Mouse (Mus musculus): ENCODE results near the gene Megf6. TPM values are rescaled to one million over a fixed set of nuclear protein-coding genes. Genes with fewer than 3 reads are reported as not detected.

Megf6 gene
- polyA plus RNA-seq (2012; ENCODE audit: insufficient read depth, insufficient read length, missing spikeins): 0.21 and 0.28 TPM in 2 replicates

DNA sequence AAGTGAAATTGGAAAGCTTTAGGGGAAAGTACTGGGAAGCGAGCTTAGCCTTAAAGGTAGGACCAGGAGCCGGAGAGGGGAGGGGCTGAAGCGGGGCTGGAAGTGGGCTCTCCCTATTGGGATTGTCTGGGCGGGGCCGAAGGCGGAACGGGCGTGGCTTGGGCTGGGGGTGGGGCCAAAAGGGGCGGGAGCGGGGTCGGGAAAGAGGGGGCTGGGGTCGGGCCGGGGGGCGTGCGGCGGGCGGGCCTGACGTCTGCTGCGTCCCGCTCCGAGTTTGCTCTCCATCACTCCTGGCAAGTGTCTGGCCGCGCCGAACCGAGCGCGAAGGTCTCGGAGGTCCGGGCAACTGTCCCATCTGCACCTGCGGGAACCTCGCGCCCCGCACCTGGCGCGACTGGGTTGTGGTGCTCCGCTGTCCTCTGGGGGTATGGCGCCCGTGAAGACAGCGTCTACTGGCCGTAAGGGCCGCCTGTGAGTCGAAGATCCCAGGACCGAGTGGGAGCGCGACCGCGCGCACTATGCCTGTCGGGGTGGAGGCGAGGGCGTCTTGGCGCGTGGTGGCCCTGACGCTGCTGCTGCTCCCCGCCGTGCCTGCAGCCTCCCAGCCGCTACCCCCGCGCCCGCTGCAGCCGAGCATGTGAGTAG, at the start of gene Megf6:
Gene Megf6, plus strand, starts transcription at position 225 of the 645 bp plus-strand sequence.
- H3K27ac ChIP-seq (replicated peaks; ENCODE audit: low read depth, low read length): no peak within 1 kb of the TSS
- H3K4me3 ChIP-seq (ENCODE audit: insufficient read depth, low read depth, low read length): peak within 1 kb of the TSS; percentile 54
- H3K4me1 ChIP-seq (ENCODE audit: control insufficient read depth, insufficient read depth, insufficient read length, low read length): no peaks in the 10 kb centered on the region

DNA sequence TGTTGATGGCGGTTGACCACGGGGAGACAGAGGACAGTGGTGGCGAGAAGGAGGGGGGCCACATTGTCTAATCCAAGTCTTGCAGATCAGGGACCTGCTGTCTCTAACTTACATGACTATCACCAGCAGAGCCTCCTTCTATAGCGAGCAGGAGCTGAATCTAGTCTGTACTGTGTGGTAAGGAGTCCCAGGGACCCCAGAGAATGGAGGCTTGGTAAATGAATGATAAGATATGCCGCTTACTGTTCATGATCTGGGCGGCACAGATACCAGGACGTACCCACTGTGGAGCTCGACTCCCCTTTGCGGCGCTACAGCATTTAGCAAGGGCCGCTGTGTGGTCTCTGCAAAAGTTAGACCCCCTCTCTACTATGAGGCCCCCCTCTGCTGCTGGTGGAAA, 48.7 kb upstream of the Megf6 start:
- H3K4me3 ChIP-seq (ENCODE audit: insufficient read depth, low read depth, low read length): no peak overlapping the region
- H3K27ac ChIP-seq (replicated peaks; ENCODE audit: low read depth, low read length): no peak overlapping the region
- no peaks in the 10 kb centered on the region for H3K4me1 ChIP-seq (ENCODE audit: control insufficient read depth, insufficient read depth, insufficient read length, low read length)

DNA sequence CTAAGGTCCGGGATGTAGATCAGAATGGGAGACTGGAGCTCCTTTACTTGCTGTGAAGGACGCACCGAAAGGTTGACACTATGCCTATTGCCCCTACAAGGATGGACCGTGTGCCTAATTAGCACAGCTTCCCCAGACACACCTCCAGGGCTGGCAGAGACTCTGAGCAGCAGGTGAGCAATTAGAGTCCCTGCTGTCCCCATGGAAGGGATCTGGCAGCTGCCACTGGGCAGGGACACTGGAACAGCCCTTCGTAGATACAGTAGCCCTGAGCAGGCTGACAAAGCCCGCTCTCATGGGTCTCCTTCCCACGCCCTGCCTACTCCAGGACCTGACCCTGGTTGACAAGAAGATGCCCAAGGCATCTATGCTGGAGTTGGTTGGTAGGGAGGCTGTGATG, 48.2 kb upstream of the Megf6 start:
- Histone ChIP-seq H3K4me3 (ENCODE audit: insufficient read depth, low read depth, low read length) (no peak overlapping the region), H3K27ac (replicated peaks; ENCODE audit: low read depth, low read length) (no peak overlapping the region), H3K4me1 (ENCODE audit: control insufficient read depth, insufficient read depth, insufficient read length, low read length) (no peaks in the 10 kb centered on the region)

DNA sequence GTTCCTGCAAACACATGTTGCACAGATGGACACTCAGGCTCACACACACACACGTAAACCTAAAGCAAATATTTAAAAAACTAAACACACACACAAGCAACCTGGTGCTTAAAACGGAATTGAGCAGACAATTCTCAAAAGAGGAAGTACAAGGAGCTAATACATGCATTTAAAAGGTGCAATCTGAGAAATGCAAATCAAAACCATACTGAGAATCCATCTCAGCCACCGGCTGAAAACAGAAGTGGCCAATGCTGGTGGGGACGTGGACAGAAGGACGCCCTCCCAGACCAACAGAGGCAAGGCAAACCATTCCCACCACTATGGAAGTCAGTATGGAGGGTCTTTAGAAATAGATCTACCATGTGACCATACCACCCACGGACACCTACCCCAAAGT, 47.0 kb upstream of the Megf6 start:
- H3K27ac ChIP-seq (replicated peaks; ENCODE audit: low read depth, low read length): no peak overlapping the region
- H3K4me3 ChIP-seq (ENCODE audit: insufficient read depth, low read depth, low read length): no peak overlapping the region

DNA sequence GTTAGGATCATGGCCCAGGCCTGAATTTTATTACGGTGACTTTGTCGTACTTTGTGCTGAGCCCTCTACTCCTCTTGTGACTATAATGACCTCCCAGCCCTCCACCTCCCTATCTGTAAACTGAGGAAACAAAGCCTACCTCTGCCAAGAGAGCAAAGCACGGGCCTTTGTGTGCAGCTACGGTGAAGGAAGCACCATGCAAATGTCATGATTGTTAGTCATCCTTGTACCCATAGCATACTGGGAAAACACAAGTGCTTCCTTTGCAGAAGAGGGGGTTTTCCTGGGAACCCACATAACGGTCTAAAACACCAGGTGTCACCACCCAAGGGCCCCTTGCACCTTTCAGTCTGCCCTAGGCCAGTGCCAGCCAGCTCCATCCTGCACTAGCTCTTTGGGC, 45.3 kb upstream of the Megf6 start:
- Histone ChIP-seq H3K4me3 (ENCODE audit: insufficient read depth, low read depth, low read length) (no peak overlapping the region), H3K27ac (replicated peaks; ENCODE audit: low read depth, low read length) (no peak overlapping the region), H3K4me1 (ENCODE audit: control insufficient read depth, insufficient read depth, insufficient read length, low read length) (no peaks in the 10 kb centered on the region)

More for the DNA sequence above, 47.0 kb upstream of the Megf6 start:
- H3K4me1 ChIP-seq (ENCODE audit: control insufficient read depth, insufficient read depth, insufficient read length, low read length): no peaks in the 10 kb centered on the region

DNA sequence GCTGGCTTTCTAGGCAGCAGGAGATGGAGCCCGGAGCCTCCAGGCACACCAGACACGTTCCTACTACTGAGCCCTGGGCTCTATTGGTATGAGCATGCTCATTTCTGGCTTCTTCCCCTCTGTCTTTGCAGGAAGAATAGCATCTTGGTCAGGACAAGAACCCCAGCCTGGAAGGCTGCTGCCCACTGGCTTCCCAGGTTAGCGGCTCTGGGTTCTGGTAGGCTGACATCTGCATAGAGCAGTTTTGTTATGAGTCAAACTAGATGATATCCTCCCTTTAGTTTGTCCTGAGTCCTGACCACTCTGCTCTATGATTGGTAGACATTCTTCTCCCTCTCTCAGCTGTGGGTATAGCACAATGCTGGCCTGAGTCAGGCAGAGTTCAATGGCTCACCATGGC, 43.3 kb upstream of the Megf6 start:
- H3K4me3 ChIP-seq (ENCODE audit: insufficient read depth, low read depth, low read length): no peak overlapping the region
- H3K4me1 ChIP-seq (ENCODE audit: control insufficient read depth, insufficient read depth, insufficient read length, low read length): no peaks in the 10 kb centered on the region
- H3K27ac ChIP-seq (replicated peaks; ENCODE audit: low read depth, low read length): no peak overlapping the region

DNA sequence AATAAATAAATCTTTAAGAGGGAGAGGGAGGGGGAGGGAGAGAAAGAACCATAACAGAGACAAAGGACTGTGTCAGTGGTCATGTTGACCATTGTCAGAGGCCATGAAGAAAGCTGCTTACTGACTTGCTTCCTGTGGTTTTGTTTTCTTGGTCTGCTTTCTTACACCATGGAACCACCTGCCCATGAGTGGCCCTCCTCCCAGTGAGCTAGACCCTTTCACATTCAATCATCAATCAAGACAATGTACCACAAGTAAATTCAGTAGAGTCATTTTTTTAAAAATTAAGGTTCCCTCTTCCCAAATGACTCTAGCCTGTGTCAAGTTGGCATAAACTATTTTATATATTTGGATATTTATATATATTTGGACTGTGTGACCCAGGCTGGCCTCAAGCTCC, 40.6 kb upstream of the Megf6 start:
- Histone ChIP-seq H3K4me1 (ENCODE audit: control insufficient read depth, insufficient read depth, insufficient read length, low read length) (no peaks in the 10 kb centered on the region), H3K27ac (replicated peaks; ENCODE audit: low read depth, low read length) (no peak overlapping the region), H3K4me3 (ENCODE audit: insufficient read depth, low read depth, low read length) (no peak overlapping the region)

DNA sequence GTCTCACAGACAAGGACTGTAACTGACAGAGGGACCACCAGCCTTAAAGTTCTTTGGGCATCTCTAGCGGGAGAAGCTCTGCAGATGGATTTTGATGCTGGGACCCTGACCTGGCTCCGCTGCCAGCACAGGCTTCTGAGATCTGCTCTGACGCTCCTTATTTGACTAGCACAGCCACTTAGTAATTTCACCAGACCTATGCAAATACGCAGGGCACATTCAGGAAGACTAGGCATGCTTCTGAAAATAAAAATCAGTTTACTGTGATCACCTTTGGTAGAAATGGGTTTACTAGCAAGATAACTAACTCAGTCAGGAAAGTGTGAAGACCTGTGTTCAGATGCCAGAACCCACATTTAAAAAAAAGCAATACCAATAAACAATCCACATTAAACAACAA, 38.6 kb upstream of the Megf6 start:
- Histone ChIP-seq H3K4me1 (ENCODE audit: control insufficient read depth, insufficient read depth, insufficient read length, low read length) (no peaks in the 10 kb centered on the region), H3K27ac (replicated peaks; ENCODE audit: low read depth, low read length) (no peak overlapping the region), H3K4me3 (ENCODE audit: insufficient read depth, low read depth, low read length) (no peak overlapping the region)

DNA sequence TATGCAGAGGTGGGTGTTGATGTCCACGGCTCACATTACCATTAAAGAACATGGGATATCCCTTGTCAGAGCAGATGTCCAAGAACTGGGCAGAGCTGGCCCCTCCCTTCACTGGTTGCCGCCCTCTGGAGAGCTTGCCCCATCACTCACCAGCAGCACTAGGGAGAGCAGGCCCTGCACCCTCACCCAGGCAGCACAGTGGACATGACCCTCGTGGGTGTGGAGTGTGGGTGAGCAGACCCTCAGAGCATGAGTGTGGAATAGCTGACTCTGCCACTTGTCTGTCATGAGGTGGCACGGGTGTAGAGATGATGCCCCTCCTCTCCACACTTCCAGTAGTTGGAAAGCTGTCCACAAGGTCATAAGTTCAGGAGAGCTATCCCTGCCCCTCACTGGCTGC, 35.7 kb upstream of the Megf6 start:
- H3K4me3 ChIP-seq (ENCODE audit: insufficient read depth, low read depth, low read length): no peak overlapping the region
- no peaks in the 10 kb centered on the region for H3K4me1 ChIP-seq (ENCODE audit: control insufficient read depth, insufficient read depth, insufficient read length, low read length)
- no peak overlapping the region for H3K27ac ChIP-seq (replicated peaks; ENCODE audit: low read depth, low read length)

DNA sequence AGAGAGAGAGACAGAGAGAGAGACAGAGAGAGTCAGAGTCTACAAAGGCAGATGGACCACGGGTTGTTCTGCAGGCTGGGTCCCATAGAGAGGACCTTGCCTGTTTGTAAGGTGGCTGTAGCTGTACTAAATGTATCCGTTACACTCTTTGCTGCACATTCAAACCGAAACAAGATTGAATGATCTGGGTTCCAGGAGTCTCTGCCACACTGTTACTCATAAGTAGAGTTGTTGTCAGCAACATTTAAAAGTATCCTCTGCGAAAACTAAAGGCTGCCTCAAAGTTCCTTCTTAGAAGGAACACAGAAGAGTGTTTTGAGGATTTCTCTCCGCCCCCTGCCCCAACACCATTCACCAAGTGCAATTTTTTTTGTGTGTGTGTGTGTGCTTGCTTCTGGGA, 33.4 kb upstream of the Megf6 start:
- H3K27ac ChIP-seq (replicated peaks; ENCODE audit: low read depth, low read length): no peak overlapping the region
- peaks cover 8% of the 10 kb centered on the region for H3K4me1 ChIP-seq (ENCODE audit: control insufficient read depth, insufficient read depth, insufficient read length, low read length)
- H3K4me3 ChIP-seq (ENCODE audit: insufficient read depth, low read depth, low read length): no peak overlapping the region

DNA sequence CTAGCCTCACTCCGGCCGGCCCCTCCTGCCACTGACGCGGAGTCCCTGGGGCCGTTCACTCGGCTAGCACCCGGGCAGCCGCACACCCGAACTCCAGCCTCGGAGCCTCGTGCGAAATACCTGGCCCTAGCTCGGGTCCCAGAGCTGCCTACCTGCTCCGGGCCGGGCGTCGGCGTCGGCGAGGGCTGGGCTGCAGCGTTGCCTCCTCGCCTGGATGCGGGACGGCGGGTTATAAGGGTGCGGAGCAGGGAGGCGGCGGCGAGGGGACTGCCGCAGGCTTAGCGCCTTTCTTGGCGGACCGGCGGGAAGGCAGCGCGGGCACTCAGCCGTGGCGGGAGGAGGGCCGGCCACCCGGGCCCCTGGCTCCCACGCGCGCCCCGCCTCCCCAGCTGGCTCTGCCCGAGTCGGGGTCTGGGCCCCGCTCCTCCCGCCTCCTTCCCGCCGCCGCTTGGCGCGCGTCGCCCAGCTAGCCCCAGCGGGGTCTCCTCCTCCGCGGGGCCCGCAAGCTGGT, 30.8 kb upstream of the Megf6 start:
- peak overlapping the region; percentile 64 for H3K4me3 ChIP-seq (ENCODE audit: insufficient read depth, low read depth, low read length)
- H3K27ac ChIP-seq (replicated peaks; ENCODE audit: low read depth, low read length): no peak overlapping the region
- peaks cover 8% of the 10 kb centered on the region for H3K4me1 ChIP-seq (ENCODE audit: control insufficient read depth, insufficient read depth, insufficient read length, low read length)

DNA sequence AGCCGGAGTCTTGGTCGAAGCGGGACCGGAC, 30.5 kb upstream of the Megf6 start, which contains the start of gene Trp73:
Gene Trp73, minus strand, starts transcription at position 27 of the 31 bp plus-strand sequence.
- H3K27ac ChIP-seq (replicated peaks; ENCODE audit: low read depth, low read length): no peak within 1 kb of the TSS
- H3K4me1 ChIP-seq (ENCODE audit: control insufficient read depth, insufficient read depth, insufficient read length, low read length): peaks cover 8% of the 10 kb centered on the region
- peak within 1 kb of the TSS; percentile 64 for H3K4me3 ChIP-seq (ENCODE audit: insufficient read depth, low read depth, low read length)

DNA sequence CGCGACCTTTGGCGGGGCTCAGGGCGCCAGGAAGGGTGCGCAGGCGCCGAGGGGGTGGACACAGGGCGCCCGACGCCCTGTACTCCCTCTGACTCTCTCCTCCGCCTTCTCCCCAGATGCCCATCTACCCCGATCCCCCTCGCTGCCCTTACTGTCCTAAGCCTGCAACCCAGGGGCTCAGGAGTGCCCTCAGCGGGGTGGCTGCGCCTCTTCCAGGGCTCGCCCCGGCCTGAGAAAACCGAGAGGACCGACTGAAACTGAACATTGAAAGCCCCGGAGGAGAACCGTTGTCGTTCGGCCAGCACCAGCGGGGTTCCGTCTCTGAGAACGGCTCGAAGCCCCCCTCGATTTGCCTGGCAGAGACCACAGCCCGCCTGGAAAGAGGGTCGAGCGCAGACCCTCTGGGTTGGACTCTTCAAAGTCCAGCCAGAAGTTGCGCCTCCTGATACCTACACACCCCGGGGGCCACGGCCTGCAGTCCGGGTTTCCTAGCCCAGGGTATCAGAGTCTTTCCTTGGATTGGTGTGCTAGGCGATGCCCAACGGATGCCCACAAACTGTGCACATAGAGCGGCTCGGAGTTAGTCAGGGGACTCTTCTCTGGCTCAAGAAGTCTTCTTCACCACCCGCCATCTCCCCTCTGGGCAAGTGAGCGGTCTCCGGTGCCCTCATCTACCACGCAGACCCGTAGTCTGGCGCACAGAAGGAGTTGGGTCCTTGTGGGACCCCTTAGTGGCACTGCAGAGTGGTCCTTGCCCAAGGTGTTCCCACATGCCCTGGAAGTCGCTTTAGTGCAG, 30.1 kb upstream of the Megf6 start:
- Histone ChIP-seq H3K4me3 (ENCODE audit: insufficient read depth, low read depth, low read length) (peak overlapping the region; percentile 64), H3K4me1 (ENCODE audit: control insufficient read depth, insufficient read depth, insufficient read length, low read length) (peaks cover 8% of the 10 kb centered on the region), H3K27ac (replicated peaks; ENCODE audit: low read depth, low read length) (no peak overlapping the region)

DNA sequence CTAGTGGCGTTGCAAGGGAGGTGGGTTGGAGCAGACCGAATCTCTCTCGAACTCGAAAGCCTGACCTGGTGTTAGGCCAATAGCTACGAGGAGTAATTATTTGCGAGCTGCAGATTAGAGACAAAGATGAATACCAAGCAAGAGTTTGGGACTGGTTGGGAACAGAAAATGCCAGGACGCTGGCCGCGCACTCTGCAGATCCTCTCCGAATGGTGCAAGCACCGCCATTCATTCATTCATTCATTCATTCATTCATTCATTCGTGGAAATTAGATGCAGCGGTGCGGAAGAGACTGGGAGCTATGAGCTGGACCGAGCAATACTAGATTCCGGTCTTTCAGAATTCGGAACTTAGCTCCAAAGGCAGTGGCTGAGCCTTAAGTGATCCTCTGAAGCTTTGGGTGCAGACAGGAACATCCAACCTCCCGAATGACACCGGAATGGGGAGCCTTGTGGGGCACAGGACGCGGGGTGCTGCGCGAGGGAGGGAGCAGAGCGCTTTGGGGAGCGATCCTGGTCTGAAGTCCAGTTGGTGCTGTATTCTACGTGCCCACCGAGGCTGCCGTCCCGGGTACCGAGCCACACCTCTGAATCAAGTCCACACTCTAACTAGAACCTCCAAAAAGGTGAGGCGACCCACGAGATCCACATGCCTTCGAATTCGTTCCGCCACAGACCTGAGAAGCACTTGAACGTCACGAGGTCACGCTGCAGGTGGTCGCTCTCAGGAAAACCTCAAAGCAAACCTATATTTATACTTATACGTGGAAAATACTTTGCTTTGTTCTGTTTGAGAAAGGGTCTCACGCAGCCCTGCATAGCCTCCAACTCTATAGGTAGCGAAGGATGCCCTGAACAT, 29.3 kb upstream of the Megf6 start:
- H3K4me3 ChIP-seq (ENCODE audit: insufficient read depth, low read depth, low read length): peak overlapping the region; percentile 64
- no peak overlapping the region for H3K27ac ChIP-seq (replicated peaks; ENCODE audit: low read depth, low read length)
- peaks cover 8% of the 10 kb centered on the region for H3K4me1 ChIP-seq (ENCODE audit: control insufficient read depth, insufficient read depth, insufficient read length, low read length)

DNA sequence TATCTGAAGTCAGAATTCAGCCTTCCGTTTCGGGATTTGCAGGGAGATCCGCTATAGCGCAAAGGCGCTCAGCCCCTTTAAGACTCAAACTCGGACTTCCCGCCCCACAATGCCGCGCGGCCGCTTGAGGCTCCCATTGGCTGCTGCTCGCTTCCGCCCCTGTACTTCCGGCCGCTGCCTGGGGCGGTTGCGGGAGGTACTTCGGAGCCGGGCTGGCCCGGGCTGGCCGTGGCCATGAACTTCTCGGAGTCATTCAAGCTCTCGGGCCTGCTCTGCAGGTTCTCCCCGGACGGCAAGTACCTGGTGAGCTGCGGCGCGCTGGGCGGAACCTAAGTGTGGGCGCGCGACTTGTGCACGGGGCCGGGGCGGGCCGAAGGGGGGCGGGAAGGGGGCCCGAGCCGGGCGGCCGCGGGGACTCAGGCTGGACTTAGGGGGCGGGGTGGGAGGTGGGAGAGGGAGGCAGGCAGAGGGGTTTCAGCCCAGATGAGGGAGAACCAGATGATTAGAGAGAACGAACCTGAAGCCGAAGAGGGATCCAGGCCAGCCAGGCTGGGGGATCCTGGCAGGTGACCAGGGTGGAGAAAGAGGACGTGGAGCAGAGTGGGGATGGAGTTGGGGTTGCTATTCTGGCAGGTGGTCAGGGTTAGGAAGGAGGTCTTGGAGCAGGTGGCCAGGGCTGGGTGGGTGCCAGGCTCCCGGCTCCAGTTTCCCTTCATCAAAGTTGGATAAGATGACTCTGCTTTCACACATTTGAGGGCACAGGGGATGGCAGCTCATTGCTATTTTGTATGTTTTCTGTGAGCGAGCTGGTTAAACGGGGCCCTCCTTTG, 28.1 kb upstream of the Megf6 start, which contains the start of gene Wrap73:
Gene Wrap73, plus strand, starts transcription at position 162 of the 830 bp plus-strand sequence.
- Histone ChIP-seq H3K27ac (replicated peaks; ENCODE audit: low read depth, low read length) (peak within 1 kb of the TSS; percentile 88), H3K4me1 (ENCODE audit: control insufficient read depth, insufficient read depth, insufficient read length, low read length) (peaks cover 8% of the 10 kb centered on the region), H3K4me3 (ENCODE audit: insufficient read depth, low read depth, low read length) (peak within 1 kb of the TSS; percentile 100)
